Mouse (Mus musculus): ENCODE data around the gene Krt8. TPM values are rescaled to one million over a fixed set of nuclear protein-coding genes. Genes with fewer than 3 reads are reported as not detected.
A peak's percentile ranks its signal among the peaks of the same experiment; 100 is the strongest.

Gene Krt8
- polyA plus RNA-seq, 1 experiment from 2014 or later = 10.2 TPM

DNA sequence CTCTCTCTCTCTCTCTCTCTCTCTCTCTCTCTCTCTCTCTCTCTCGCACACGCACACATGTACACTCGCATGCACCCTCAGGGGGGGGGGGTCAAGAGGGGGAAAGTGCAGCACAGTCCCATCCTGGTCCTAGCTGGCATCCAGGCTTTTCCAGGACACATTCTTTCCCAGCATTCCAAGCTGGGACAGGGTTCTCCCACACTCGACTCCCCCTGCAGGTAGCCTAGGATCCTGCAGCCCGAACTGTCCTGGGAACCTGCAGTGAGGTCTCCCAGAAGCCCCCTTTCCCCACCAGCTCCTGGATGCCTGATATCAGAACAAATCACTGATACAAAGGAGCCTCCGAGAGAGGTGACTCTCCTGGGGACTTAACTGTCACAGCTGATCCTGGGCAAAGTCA is 33.7 kb downstream of the Krt8 start:
- DNase-seq (ENCODE audit: low spot score, missing footprints) = peak; percentile 96
- ATAC-seq (ENCODE audit: low FRiP score) = no peak
- Histone ChIP-seq H3K27me3 (ENCODE audit: control insufficient read depth, insufficient read depth, low read length) (no peaks in the 10 kb centered on the region), H3K27ac (ENCODE audit: low read depth, low read length) (no peak overlapping the region), H3K9me3 (ENCODE audit: control insufficient read depth, low read length) (no peaks in the 10 kb centered on the region), H3K4me3 (ENCODE audit: low read depth, low read length) (no peak overlapping the region), H3K4me2 (no peak overlapping the region), H3K4me1 (ENCODE audit: control insufficient read depth, insufficient read depth, low read length) (peaks cover 4% of the 10 kb centered on the region; the same call in 1 of the 2 replicates), H3K9ac (ENCODE audit: low read length) (no peak overlapping the region), H3K36me3 (ENCODE audit: control insufficient read depth, insufficient read depth, low read length) (no peaks in the 10 kb centered on the region)
- 9% methylated on average over 3 of the region's 6 CpGs for WGBS

DNA sequence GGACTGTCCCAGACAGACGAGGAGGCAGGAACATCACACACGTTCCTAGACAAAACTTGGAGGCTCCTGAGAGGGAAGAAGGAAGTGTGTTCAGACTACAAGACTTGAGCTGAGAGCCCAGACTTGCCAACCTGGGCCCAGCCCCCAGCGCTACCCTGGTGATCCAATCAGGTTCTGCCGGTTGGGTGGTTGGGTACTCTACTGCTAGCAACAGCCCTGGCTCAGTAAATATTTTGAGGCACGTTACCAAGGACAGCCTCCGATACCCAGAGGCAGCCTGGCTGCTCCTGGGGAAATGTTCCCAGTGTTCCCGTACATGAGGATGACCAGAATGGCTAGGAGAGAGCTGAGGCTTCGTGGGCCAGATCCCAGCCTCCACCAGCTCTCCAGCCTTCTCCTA is 37.5 kb downstream of the Krt8 start:
- Histone ChIP-seq H3K4me3 (ENCODE audit: low read depth, low read length) (no peak overlapping the region), H3K27ac (ENCODE audit: low read depth, low read length) (no peak overlapping the region), H3K9ac (ENCODE audit: low read length) (no peak overlapping the region), H3K4me2 (no peak overlapping the region), H3K36me3 (ENCODE audit: control insufficient read depth, insufficient read depth, low read length) (no peaks in the 10 kb centered on the region), H3K4me1 (ENCODE audit: control insufficient read depth, insufficient read depth, low read length) (no peaks in the 10 kb centered on the region), H3K9me3 (ENCODE audit: control insufficient read depth, low read length) (no peaks in the 10 kb centered on the region), H3K27me3 (ENCODE audit: control insufficient read depth, insufficient read depth, low read length) (no peaks in the 10 kb centered on the region)
- no peak for DNase-seq (ENCODE audit: low spot score, missing footprints)
- no peak for ATAC-seq (ENCODE audit: low FRiP score)
- 83% methylated on average over 8 of the region's 8 CpGs for WGBS

DNA sequence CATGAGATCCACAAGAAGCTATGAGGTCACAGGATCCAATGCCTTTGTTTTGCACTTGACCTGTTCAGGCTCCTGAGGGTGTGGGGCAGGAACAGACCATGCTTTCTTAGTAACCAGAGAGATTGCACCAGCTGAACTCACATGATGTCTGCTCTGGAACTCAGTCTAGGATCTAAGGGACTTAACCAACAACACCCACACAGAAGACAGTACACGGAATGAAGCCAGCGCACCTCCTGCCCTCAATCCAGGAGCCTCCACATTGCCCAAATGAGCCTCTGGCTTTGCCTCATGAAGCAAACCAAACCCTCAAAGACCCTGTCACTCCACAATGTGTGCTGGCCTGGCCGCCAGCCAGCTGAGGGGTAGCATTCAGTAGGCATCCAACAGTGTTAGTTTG is 45.4 kb downstream of the Krt8 start:
- H3K27me3 ChIP-seq (ENCODE audit: control insufficient read depth, insufficient read depth, low read length) = no peaks in the 10 kb centered on the region
- no peak for DNase-seq (ENCODE audit: low spot score, missing footprints)
- no peak overlapping the region for H3K4me3 ChIP-seq (ENCODE audit: low read depth, low read length)
- H3K9me3 ChIP-seq (ENCODE audit: control insufficient read depth, low read length) = no peaks in the 10 kb centered on the region
- no peaks in the 10 kb centered on the region for H3K36me3 ChIP-seq (ENCODE audit: control insufficient read depth, insufficient read depth, low read length)
- ATAC-seq (ENCODE audit: low FRiP score) = no peak
- no peak overlapping the region for H3K4me2 ChIP-seq
- 94% methylated on average over 3 of the region's 3 CpGs for WGBS
- H3K9ac ChIP-seq (ENCODE audit: low read length) = no peak overlapping the region
- H3K27ac ChIP-seq (ENCODE audit: low read depth, low read length) = no peak overlapping the region
- H3K4me1 ChIP-seq (ENCODE audit: control insufficient read depth, insufficient read depth, low read length) = no peaks in the 10 kb centered on the region

DNA sequence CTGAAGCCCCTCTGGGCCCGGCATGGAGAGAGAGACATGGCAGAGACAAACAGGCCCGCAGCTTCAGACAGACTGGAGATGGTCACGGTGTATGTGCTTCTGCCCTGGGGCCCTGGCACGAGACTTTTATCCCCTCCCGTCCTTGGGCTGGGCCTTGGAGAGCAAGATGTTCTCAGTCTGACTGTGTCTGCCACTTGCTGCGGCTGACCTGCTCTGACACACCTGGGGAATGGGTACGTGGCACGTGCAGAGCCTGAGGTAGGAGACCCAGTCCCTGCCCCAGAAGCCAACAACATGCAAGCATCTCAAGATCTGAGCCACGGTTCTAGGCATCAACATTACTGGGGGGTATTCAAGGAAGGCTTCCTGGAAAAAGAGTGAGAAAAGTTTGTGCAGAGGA is 50.1 kb downstream of the Krt8 start, which contains the start of gene Krt78:
Gene Krt78, minus strand, starts transcription at position 101 of the 400 bp plus-strand sequence.
- no peaks in the 10 kb centered on the region for H3K9me3 ChIP-seq (ENCODE audit: control insufficient read depth, low read length)
- no peak within 1 kb of the TSS for H3K27ac ChIP-seq (ENCODE audit: low read depth, low read length)
- DNase-seq (ENCODE audit: low spot score, missing footprints) (no peak), ATAC-seq (ENCODE audit: low FRiP score) (no peak)
- H3K36me3 ChIP-seq (ENCODE audit: control insufficient read depth, insufficient read depth, low read length) = no peaks in the 10 kb centered on the region
- H3K4me3 ChIP-seq (ENCODE audit: low read depth, low read length) = no peak within 1 kb of the TSS
- H3K4me1 ChIP-seq (ENCODE audit: control insufficient read depth, insufficient read depth, low read length) = no peaks in the 10 kb centered on the region
- H3K9ac ChIP-seq (ENCODE audit: low read length) = no peak within 1 kb of the TSS
- no peaks in the 10 kb centered on the region for H3K27me3 ChIP-seq (ENCODE audit: control insufficient read depth, insufficient read depth, low read length)
- 82% methylated on average over 9 of the region's 9 CpGs for WGBS
- no peak within 1 kb of the TSS for H3K4me2 ChIP-seq

DNA sequence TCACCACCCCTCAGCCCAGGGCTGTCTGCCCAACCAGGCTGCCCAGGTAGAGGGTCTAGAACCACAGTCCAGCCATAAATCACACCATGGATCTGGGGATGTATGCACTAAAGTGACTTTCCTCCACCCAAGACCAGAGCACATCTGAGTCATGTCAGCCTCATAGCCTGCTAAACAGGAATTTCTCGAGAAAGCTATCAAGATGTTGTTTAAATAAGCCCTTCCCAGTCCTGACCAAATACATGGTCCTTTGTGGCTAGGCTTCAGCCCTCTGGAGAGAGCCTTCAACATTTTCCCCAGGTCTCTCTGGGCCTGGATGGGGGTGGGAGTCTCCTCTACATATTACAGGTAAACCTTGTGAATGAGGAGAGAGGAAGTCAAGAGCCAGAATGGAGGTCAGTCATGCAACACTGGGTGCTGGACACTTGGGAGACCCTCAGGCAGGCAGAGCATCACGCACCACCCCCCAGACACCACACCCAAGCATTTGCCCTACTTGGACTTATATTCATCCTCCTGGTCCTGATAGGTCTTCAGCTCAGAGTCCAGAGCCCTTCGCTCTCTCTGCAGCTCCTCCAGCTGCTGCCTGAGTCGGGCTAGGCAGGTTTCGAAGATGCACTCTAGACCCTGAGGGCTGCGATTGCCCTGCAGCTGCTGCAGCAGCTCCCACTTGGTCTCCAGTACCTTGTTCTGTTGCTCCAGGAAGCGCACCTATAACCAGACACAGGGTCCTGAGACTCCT is 51.4 kb downstream of the Krt8 start:
- WGBS = 85% methylated on average over 7 of the region's 7 CpGs
- Histone ChIP-seq H3K4me3 (ENCODE audit: low read depth, low read length) (no peak overlapping the region), H3K27me3 (ENCODE audit: control insufficient read depth, insufficient read depth, low read length) (no peaks in the 10 kb centered on the region), H3K36me3 (ENCODE audit: control insufficient read depth, insufficient read depth, low read length) (no peaks in the 10 kb centered on the region), H3K4me2 (no peak overlapping the region), H3K9me3 (ENCODE audit: control insufficient read depth, low read length) (no peaks in the 10 kb centered on the region), H3K4me1 (ENCODE audit: control insufficient read depth, insufficient read depth, low read length) (no peaks in the 10 kb centered on the region), H3K27ac (ENCODE audit: low read depth, low read length) (no peak overlapping the region), H3K9ac (ENCODE audit: low read length) (no peak overlapping the region)
- DNase-seq (ENCODE audit: low spot score, missing footprints) (no peak), ATAC-seq (ENCODE audit: low FRiP score) (no peak)

Other genes starting within 250 kb of the Krt8 start
- not detected in 2 replicates for gene Krt72, start 218.0 kb downstream of the Krt8 start, polyA plus RNA-seq (2014; fragmentation: Nextera tagmentation; extraction: Ambion mirVana)
- 0.15 and 0.19 TPM in 2 replicates for gene Krt73, start 202.1 kb downstream of the Krt8 start, polyA plus RNA-seq (2014; fragmentation: Nextera tagmentation; extraction: Ambion mirVana)
- gene Krt2, start 186.3 kb downstream of the Krt8 start, polyA plus RNA-seq (2014; fragmentation: Nextera tagmentation; extraction: Ambion mirVana) = not detected in 2 replicates
- 1.00 and 1.4 TPM in 2 replicates for gene Krt1, start 153.7 kb downstream of the Krt8 start, polyA plus RNA-seq (2014; fragmentation: Nextera tagmentation; extraction: Ambion mirVana)
- gene Krt77, start 134.8 kb downstream of the Krt8 start, polyA plus RNA-seq (2014; fragmentation: Nextera tagmentation; extraction: Ambion mirVana) = not detected in 2 replicates
- not detected in 2 replicates for gene Krt76, start 111.6 kb downstream of the Krt8 start, polyA plus RNA-seq (2014; fragmentation: Nextera tagmentation; extraction: Ambion mirVana)
- gene Krt4, start 79.7 kb downstream of the Krt8 start, polyA plus RNA-seq (2014; fragmentation: Nextera tagmentation; extraction: Ambion mirVana) = not detected in 2 replicates
- 0.18 and 0.25 TPM in 2 replicates for gene Krt79, start 64.2 kb downstream of the Krt8 start, polyA plus RNA-seq (2014; fragmentation: Nextera tagmentation; extraction: Ambion mirVana)
- gene Krt78, start 50.2 kb downstream of the Krt8 start, polyA plus RNA-seq (2014; fragmentation: Nextera tagmentation; extraction: Ambion mirVana) = not detected in 2 replicates
- 5.0 and 5.6 TPM in 2 replicates for gene Krt18, start 23.7 kb upstream of the Krt8 start, polyA plus RNA-seq (2014; fragmentation: Nextera tagmentation; extraction: Ambion mirVana)
- gene Eif4b, start 69.3 kb upstream of the Krt8 start, polyA plus RNA-seq (2014; fragmentation: Nextera tagmentation; extraction: Ambion mirVana) = 106 and 107 TPM in 2 replicates
- gene Tns2, start 95.9 kb upstream of the Krt8 start, polyA plus RNA-seq (2014; fragmentation: Nextera tagmentation; extraction: Ambion mirVana) = 7.5 TPM in 2 replicates
- gene Spryd3, start 131.8 kb upstream of the Krt8 start, polyA plus RNA-seq (2014; fragmentation: Nextera tagmentation; extraction: Ambion mirVana) = 9.8 and 10.5 TPM in 2 replicates
- 0.34 and 0.40 TPM in 2 replicates for gene Igfbp6, start 139.9 kb upstream of the Krt8 start, polyA plus RNA-seq (2014; fragmentation: Nextera tagmentation; extraction: Ambion mirVana)
- not detected in 2 replicates for gene Soat2, start 146.0 kb upstream of the Krt8 start, polyA plus RNA-seq (2014; fragmentation: Nextera tagmentation; extraction: Ambion mirVana)
- 58.9 and 61.1 TPM in 2 replicates for gene Zfp740, start 198.8 kb upstream of the Krt8 start, polyA plus RNA-seq (2014; fragmentation: Nextera tagmentation; extraction: Ambion mirVana)
- 21.9 and 25.9 TPM in 2 replicates for gene Csad, start 200.2 kb upstream of the Krt8 start, polyA plus RNA-seq (2014; fragmentation: Nextera tagmentation; extraction: Ambion mirVana)
- 0.15 and 0.55 TPM in 2 replicates for gene Itgb7, start 227.5 kb upstream of the Krt8 start, polyA plus RNA-seq (2014; fragmentation: Nextera tagmentation; extraction: Ambion mirVana)

Data from midbrain, embryonic 11.5 days (tissue).